Mouse (Mus musculus): Measurements from ENCODE around the gene Ormdl2.

The Ormdl2 gene

DNA sequence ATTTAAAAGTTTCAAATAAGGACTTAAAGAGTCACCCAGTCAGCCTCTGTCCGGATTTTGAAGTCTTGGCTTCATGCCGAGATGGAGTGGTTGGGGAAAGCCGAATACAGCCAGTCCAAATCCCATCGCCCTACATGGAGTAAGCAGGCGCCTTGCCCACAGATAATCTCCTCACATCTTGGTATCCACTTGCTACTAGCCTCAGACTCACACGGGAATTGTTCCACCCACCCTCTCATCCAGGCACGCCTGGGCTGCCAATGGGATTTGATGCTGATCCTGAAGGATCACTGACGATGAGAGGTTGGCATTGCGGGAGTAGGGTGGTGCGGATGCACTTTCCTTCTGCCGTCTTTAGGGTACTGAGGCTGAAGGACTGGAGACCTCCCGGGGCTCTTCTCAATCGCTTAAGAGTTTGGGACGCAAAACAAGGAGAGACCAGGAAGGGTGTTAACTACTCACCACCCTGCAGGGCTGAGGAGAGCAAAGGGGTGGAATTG, 17.6 kb downstream of the Ormdl2 start, which contains the start of gene Dnajc14:
Gene Dnajc14, plus strand, starts transcription at position 292 of the 500 bp plus-strand sequence.
- peak; percentile 42 for DNase-seq (ENCODE audit: low spot score)

DNA sequence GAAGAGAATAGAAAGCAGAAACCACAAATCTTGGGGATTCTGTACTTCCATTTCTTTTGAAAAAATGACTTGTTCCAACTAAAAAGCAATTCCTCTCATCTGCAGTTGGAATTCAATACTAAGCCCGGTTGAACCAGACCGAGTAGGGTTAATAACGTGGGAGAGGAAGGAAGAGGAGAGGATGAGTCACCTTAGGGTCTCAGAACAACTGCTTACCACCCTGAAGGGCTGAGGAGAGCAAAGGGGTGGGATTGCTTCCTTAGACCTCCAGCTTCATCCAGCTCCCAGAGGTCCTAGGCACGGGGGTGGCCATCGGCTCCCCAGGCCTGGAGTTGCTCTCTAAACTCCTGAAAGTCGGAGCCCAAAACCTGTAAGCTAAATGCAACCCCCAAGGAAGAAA, 18.1 kb downstream of the Ormdl2 start:
- DNase-seq (ENCODE audit: low spot score): no peak

DNA sequence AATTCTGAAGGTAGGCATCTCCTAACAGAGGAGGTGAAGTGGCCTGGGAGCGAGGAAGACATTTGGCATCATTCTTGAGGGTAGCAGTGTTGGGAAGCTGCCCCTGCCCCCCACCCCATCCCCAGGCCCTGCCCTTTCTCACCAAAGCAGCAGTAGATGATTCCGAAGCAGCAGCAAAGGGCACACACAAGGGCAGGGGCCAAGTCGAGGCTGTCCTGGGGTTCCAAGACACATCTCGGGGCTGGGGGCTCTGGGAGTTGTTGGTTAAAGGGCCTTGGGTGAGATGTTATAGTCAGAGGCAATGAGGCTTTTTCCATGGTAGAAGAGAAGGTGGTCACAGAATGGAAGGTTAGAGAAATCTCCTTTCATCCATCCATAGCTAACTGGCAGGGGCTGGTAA, 18.5 kb downstream of the Ormdl2 start:
- DNase-seq (ENCODE audit: low spot score): no peak

DNA sequence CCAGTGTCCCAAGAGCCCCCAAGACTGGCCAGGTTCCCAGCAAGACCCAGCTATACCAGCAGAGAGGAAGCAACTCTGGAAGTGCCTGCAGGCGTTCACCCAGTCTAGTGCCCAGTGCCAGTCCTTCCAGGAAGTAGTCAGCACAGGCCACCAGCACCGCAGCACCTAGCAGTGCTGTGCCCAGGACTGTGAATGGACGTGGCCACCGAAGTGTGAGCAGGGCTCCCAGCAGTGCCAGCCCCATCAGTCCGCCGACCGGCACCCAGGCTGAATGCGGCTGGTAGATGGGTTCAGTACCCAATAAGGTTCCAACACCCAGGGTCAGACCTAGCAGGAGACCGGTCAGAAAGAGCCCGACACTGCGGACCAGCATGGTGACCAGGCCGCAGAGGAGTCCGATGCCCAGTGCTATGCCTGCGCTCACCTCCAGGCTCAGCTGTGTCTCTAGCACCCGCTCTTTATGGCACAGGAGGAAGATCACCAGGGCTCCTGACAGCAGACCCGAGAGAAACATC, 19.4 kb downstream of the Ormdl2 start:
- no peak for DNase-seq (ENCODE audit: low spot score)

DNA sequence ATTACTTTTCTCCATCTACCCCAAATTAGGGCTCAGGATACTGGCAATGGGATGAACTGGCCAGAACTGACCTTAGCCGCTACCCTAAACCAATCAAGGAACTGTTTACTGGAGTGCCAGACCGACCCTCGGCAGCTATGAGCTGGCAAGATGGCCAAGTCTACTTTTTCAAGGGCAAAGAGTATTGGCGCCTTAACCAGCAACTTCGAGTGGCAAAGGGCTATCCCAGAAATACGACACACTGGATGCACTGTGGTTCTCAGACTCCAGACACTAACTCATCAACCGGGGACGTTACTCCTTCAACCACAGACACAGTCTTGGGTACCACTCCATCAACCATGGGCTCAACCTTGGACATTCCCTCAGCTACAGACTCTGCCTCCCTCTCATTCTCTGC, 22.8 kb downstream of the Ormdl2 start:
- DNase-seq (ENCODE audit: low spot score): no peak

DNA sequence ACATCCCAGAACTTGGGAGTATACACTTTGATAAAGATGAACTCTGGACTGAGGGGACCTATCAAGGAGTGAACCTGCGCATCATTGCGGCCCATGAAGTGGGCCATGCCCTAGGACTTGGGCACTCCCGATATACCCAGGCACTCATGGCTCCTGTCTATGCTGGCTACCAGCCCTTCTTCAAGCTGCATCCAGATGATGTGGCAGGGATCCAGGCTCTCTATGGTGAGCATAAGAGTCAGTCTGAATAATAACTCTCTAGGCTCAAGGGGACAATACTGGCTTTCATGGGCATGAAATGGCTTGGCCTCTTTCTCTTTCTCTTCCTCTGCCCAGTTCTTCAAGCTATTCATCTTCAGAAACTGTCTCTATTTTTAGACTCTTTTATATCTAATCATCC, 25.9 kb downstream of the Ormdl2 start:
- DNase-seq (ENCODE audit: low spot score): no peak

DNA sequence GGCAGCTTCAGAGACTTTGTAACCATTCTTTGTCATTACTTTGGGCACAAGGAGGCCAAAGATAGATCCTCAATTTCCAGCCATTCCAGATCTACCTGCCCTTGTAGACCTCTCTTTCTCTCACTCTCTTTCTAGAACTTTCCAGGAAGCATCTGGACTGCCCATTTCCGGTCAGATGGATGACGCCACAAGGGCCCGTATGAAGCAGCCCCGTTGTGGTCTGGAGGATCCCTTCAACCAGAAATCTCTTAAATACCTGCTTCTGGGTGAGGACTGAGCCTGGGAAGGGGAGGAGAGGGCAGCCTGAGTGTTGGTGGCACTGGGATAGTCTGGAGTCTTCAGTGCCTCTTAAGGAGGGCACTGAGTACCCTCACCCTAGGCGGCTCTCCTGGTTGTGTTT, 27.1 kb downstream of the Ormdl2 start:
- DNase-seq (ENCODE audit: low spot score): no peak

DNA sequence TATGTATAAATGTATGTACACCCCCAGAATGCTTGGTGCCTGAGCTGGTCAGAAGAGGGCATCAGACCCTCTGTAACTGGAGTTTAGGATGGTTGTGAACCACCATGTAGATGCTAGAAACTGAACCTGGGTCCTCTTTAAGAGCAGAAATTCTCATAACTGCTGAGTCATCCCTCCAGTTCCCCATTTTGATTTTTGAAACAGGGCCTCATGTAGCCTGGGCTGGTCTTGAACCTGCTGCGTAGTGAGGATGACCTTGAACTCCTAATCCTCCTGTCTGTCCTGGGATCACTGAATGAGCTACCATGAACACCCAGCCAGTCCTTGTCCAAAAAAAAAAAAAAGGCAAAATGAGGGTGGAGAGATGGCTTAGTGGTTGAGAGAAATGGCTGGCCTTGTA, 28.2 kb downstream of the Ormdl2 start:
- no peak for DNase-seq (ENCODE audit: low spot score)

DNA sequence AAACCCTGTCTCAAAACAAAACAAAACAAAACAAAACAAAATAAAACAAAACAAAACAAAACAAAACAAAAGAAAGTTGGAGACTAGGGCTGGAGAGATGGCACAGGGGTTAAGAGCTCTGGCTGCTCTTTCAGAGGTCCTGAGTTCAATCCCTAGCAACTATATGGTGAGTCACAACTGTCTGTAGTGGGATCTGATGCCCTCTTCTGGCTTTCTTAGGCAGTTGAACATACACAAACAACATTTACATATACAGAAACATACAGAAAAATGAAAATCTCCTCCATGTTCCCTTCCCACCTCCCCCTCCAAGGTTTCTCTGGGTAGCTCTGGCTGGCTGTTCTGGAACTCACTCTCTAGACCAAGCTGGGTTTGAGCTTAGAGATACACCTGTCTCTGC, 29.4 kb downstream of the Ormdl2 start:
- DNase-seq (ENCODE audit: low spot score): no peak

DNA sequence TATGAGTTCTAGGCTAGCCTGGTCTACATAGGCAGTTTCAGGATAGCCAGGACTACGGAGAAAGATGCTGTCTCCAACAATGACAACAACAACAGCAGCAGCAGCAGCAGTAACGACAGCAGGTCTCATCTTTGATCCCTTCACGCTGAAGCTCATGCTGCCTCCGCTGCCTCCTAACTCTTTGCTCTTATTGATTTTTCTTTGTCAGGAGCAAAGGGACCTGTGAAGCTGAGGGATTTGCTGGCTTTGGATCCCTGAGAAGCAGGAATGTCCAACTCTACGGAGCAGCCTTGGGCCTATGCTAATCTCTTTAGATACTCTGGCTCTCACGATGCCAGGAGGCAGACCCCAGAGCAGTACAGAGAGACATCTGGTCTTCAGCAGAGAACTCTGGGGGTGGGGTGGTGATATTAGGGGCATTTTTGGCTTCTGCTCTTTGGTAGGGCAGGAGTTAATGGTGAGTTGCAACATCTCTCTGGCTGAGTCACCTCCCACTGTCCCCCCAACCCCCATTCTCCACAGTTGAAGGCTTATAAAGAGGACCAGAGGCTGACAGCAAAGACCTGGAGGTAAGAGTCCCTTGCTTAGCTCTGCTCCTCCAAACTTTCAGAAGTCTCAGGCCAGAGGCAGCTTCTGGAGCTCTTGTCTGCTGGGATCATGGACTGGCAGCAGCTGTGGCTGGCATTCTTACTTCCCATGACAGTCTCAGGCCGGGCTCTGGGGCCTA, 30.9 kb downstream of the Ormdl2 start, which contains the start of gene Mmp19:
Gene Mmp19, plus strand, starts transcription at position 513 of the 727 bp plus-strand sequence.
- DNase-seq (ENCODE audit: low spot score): no peak

DNA sequence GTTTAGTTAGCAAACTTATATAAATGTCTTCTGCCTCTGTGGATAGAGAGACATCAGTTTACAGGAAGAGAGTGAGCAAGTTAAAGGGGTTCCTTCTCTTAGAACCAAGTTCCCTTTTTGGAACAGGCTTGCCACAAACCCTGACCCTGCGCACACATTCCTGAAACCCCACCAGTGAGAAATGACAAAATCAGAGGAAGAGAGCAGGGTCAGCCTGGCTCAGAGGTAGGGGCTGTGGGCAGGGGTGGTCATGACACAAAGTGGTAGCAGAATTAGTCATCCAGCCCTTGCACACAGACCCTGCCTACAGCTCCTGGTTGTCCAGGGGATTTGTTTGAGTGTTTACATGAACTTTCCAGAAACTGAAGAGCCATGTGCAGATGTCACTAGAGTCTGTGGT, 41.2 kb downstream of the Ormdl2 start:
- no peak for DNase-seq (ENCODE audit: low spot score)

DNA sequence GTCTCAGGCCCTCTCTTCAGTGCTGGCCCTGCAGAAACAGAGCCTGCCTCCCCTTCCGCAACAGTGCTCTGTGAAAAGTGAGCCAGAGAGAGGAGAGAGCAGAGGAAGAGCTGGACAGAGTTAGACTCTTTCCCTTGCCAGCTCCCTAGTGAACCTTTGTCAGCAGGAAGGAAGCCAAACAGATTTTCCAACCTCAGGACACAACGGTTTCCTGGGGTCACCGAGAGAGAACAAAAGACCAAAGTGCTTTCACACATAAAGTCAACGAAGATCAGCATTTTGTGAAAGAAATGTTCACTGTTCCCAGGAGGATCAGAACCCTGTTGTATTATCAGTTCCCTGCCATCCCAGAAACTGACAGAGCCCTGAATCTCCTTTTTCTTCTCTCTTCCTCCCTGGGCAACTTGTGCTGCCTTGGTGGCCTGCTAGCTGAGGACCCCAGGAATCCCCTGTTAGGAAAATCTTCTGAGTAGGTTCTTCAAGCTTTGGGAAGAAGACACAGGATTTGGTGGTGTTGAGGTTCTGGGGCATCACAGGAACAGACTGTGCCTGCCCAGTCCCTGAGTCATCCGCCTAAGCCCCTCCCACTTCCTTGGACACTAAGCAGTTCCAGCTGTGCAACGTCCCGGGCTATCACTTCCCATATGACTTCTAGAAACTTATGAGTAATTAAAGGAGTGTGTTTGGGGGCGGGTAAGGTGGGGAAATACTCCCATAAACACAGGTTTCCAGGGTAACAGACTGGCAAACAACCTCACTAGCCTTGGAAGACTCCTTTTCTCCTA, 42.2 kb downstream of the Ormdl2 start:
- DNase-seq (ENCODE audit: low spot score): peak; percentile 65

DNA sequence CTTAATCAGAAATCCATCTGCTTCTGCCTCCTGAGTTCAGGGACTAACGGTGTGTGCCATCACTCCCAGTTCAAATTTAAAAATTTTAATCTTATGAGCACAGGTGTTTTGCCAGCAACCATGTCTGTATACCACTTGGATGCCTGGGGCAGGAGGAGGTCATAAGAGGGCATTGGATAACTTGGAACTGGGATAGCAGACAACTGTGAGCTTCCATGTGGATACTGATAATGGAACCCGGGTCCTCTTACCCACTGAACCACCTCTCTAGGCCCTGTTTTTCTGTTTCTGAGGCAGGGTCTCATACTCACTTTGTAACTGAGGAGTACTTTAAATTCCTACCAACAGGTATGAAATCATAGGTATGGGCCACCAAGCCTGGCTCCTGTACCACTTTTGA, 43.0 kb downstream of the Ormdl2 start:
- DNase-seq (ENCODE audit: low spot score): no peak

DNA sequence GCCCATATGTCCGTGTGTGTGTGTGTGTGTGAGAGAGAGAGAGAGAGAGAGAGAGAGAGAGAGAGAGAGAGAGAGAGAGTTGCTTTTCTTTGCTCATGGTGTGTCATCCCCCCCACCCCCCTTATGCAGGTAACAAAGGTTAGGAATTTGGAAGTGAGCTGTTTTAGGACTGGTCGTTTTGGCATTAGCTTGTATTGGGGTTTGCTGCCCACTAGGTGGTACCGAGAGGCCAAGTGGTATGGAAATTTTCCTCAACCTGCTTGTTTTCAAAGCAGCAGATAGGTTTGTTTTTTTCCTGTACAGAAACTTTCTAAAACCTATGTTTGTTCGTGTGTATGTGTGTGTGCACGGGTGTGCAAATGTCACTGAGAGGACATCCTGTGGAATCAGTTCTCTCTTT, 47.8 kb downstream of the Ormdl2 start:
- no peak for DNase-seq (ENCODE audit: low spot score)

DNA sequence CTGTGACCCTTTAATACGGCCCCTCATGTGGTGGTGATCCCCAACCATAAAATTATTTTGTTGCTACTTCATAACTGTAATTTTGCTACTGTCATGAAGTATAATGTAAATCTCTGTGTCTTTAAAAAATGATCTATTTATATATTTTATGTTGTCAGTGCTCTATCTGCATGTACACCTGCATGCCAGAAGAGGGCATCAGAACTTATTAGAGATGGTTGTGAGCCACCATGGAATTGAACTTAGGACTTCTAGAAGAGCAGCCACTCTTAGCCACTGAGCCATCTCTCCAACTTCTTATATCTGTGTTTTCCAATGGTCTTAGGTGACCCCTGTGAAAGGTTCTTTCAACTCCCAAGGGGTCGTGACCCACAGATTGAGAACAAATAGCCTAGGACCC, 48.5 kb downstream of the Ormdl2 start:
- DNase-seq (ENCODE audit: low spot score): no peak

Data from ovary, postnatal 14 days (tissue).